Mouse (Mus musculus) layer of hippocampus, adult 11-12 months (tissue): ENCODE measurements around the gene Ifnar1.
"Not testable (repeated sequence)": the region's sequence is repeated elsewhere in the genome, so short reads cannot be mapped to it uniquely, and the experiment has no call there.

Experiments used
- DNase-seq: peaks from one replicate; pipeline ENCODE4 v3.0.0; 2022; ENCODE audit warnings: low spot score

Ifnar1 gene

GRCm38 (mm10) chr16:91484808-91485700 lies at the start of gene Ifnar1:
TSS of gene Ifnar1 (plus strand) at chr16:91485238.
- peak; percentile 98 for DNase-seq

DNA sequence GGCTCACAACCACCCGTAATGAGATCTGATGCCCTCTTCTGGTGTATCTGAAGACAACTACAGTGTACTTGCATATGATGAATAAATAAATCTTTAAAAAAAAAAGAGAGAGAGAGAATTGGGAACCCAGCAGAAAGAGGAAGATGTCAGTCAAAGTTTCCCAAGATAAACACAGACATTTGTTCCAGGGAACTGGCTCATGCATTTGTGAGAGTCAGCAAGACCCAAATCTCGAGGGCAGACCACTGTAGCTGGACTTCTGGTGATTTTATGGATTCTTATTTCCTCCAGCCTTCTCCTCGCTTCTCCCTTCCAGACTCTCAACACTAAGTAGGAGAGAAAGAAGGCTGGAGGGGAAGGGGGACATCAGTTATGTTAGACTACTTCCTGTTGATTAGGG lies 47.0 kb upstream of the Ifnar1 start:
- no peak for DNase-seq

GRCm38 (mm10) chr16:91438599-91438998 lies 46.4 kb upstream of the Ifnar1 start:
- DNase-seq: not testable (repeated sequence)

GRCm38 (mm10) chr16:91441366-91441765 lies 43.7 kb upstream of the Ifnar1 start:
- DNase-seq: no peak

DNA sequence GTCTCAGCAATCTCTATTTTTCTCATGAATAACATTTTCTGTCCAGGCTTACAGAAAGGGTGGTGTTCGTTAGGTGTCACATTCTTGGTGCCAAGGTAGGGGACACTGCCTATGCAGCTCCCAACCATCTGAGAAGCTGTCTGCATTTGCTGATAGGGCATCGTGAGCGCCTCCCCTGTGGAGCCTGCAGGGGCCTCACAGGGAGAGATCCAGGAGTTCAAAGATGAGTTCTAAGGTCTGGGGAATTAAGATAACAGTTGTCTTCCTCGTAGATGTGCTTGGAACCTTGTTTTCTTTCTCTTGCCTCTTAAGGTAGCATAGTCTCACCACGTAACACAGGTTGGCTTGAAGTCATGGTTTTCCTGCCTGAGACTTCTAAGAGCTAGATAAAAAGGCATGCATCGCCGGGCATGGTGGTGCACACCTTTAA lies 43.2 kb upstream of the Ifnar1 start:
- DNase-seq: no peak

- no peak for DNase-seq
Measured at GRCm38 (mm10) chr16:91442446-91442845, 42.6 kb upstream of the Ifnar1 start.

DNA sequence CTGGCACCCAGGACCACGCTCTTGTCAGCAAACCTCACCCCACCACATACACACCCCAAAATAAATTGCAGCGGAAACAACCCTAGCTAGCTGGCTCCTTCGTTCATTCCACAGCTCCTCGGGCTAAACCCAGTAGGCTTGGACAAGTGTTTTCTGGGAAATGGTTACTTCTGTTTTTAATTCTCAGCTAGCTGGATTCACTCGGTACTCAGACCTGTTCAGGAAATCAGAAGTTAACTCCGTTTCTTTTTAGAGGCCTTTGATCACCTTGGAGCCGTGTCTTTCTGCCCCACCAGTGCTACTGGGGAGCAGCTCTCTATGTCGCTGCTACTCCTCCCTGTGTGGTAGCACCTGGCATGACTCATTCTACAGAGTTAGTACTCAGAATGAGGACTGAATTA lies 41.8 kb upstream of the Ifnar1 start:
- DNase-seq: no peak

DNA sequence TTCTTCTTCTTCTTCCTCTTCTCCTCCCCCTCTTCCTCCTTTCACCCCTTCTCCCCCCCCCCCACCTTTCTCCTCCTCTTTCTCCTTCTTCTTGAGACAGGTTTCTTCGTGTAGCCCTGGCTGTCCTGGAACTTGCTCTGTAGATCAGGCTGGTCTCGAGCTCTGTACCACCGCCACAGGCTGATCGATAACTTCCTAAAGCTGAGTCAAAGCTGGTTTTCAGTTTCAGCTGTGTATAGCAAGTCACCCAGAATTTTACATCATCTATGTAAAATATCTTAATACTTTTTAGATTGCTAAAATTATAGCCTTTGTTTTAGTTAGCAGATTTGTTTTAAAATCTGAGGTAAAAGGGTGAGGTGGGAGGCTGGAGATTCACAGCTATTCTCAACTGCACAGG lies 40.2 kb upstream of the Ifnar1 start:
- DNase-seq: no peak

- DNase-seq: no peak
Measured at GRCm38 (mm10) chr16:91445566-91445965, 39.5 kb upstream of the Ifnar1 start.

DNA sequence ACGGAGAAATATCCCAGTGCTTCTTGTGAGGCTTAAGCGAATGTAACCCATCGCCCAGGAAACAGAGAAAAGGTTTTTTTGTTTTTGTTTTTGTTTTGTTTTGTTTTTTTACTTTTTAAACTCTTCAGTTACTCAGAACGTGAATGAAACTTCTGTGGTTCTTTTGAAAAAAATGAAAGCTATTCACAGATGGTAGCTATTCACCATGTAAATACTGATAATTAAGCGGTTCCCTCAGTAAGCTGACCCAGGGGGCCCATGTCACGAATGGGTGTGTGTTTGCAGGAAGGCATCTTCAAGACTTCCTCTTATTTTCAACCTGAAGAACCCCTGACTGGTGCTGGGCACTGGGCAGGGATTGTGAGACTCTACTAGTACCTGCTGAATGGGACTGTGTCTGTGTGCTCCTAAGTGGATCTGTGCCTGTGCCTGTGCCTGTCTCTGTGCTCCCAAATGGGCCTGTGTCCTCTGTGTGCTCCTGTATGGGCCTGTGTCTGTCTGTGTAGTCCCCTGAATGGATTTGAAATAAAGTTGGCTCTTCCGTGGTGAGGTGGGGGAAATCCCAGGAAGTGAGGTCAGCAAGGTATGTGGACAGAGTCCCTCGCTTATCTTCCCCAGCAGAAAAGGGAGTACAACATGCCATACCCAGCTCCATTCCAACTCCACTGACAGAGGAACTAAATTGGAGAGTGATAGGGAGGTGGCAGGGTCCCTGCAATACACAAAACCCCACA lies 38.1 kb upstream of the Ifnar1 start:
- no peak for DNase-seq

DNA sequence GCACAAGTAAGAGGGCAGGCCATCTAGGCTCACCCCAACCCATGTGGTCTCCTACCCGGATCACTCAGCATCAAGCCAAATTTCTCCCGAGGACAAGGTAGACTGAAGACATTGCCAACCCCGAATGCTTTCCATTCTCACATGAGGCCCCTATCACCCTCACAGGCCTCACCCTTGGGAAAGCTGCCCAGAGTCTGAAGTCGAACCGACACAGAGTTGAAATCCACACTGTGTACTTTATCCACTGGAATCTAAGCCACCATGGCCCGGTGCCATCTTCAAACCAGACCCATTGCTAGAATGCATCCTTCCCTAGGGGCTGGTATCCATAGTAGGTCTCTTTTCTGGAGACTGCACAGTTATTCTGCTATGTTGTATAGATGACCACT lies 37.5 kb upstream of the Ifnar1 start:
- DNase-seq: no peak

DNA sequence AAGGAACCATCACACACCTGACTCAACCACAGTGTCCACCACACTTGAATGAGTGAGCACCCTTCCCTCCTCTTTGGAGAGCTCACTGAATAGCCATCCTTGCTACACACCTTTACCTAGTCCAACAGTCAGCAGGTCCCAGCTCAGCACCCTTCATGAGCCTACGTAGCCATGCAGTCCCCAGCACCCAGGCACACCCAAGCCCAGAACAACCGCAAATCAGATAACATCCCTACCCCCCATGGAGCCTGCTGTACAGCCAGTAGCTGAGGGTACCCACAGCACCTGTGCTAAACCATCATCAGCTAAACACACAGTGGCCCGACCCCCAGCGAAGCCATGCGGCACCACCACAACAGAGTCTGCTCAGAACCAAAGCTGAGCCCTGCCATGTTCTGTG lies 37.0 kb upstream of the Ifnar1 start:
- DNase-seq: no peak

DNA sequence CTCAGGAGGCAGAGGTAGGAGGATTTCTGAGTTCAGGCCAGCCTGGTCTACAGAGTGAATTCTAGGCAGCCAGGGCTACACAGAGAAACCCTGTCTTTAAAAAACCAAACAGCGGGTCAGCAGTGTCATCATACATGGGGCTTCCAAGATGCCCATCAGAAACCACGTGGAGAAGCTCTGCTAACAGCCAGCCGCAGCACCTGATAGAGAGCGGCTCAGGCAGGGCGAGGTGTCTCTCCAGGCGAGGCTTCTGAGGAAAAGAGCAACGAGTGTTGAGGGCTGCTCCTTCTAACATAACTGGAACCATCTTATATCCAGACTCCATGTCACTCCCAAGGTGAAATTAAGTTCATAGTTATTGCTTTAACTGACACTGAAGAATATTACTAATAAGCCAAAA lies 36.1 kb upstream of the Ifnar1 start:
- no peak for DNase-seq

DNA sequence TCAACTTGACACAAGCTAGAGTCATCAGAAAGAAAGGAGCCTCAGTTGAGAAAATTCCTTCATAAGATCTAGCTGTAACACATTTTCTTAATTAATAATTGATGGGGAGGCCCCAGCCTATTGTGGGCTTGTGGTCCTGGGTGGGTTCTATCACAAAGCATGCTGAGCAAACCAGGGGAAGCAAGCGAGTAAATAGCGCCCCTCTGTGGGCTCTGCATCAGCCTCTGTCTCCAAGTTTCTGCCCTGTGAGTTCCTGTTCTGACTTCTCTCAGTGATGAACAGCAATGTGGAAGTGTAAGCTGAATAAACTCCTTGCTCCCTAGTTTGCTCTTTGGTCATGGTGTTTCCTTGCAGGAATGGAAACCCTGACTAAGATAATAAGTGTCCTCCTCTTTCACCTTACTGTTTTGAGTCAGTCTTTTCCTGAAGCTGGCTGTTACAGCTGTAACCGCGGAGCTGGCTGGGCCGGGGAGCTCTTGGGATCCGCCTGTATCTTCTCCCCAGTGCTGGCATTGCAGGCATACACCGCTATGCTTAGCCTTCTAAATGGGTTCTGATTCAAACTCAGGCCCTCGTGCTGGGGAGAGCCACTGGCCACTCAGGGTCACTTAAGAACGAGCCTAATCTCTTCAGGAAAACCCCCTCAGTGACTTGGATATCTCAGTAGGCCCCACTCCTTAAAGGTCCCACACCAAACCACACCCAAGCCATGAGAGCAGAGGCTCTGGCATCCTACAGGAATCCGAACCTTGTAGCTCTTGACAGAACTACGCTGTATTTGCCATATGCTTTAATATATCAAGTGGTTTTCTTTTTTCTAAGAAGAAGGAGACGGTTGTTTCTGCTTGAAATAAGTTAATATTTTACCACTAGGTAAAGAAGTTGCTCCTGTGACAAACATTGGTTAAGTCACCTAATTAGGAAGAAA lies 34.6 kb upstream of the Ifnar1 start:
- no peak for DNase-seq

GRCm38 (mm10) chr16:91451949-91452348 lies 33.1 kb upstream of the Ifnar1 start:
- DNase-seq: no peak

DNA sequence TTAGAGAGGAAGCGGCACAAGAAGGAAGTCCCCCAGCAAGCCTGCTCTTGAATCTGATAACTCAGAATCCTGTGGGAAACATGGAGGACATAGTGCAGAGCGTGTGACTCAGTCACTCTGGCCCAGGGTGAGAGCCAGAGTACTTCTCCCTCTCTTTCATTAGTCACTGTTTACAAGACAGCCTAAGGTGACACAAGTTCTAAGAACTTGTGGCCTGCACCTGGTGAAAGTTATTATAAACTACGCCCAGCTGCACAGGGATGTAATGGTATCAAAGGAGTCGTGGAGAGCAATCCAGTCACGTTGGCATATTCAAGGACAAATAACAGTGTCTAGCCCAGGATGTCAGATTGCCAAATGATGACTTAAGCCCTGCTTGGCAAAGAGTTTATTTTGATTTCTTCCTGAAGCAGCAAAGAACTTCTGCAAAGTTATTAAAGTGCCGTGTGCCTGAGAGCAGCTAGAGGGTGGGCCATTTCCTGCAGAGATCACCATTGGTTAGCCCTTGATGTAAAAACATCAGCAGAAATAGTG lies 32.6 kb upstream of the Ifnar1 start:
- DNase-seq: no peak

DNA sequence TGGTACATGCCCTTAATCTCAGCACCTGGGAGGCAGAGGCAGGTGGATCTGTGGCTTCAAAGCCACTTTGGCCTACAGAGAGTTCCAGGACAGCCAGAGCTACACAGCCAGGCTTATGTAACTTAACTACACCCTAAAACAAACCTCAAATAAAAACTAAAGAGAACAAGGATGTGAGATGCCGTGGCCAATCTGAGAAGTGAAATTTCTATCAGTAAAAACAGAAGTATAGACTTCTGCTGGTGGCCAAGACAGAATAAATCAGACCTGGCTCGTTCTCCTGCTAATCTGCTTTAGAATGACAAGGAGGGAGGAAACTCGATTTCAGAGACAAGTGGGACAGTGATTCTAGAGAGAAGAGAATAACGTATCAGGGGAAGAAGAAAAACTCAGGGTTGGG lies 29.2 kb upstream of the Ifnar1 start:
- DNase-seq: no peak

DNA sequence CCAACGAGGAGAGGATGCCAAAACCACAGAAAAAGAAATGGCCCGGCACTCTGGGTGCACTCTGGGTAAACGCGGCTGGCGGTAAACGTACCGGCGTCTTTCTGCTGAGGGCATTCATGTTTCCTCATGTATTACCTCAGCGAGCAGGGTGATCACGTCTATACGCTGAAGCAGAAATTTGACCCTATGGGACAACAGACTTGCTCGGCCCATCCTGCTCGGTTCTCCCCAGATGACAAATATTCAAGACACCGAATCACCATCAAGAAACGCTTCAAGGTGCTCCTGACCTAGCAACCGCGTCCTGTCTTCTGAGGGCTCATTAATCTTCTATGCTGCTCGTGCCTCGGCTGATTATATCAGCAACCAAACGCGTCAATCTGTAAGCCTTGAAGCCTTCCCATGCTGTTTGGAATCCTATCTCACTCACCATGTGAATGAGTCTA lies 26.7 kb upstream of the Ifnar1 start:
- DNase-seq: no peak

DNA sequence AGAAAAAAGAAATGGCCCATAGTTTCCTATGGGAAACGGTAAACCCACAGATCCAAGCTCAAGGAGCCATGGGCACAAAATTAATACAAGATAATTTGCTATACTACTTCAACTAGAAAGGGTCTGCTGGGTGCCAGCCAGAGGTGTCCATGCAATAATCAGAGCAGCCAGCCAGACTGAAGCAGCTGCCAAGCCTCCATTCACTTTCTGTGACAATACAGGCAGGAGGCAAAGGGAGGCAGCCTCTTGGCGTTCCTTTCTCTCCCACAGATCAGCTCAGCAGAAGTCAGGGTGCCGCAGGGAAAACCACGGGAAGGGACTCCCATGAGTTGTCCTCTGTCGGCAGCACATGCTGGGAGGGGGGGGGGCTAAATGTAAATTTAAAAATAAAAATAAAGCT lies 26.1 kb upstream of the Ifnar1 start:
- no peak for DNase-seq

- DNase-seq: no peak
Measured at GRCm38 (mm10) chr16:91459396-91459795, 25.6 kb upstream of the Ifnar1 start.

- peak; percentile 17 for DNase-seq
Measured at GRCm38 (mm10) chr16:91459841-91460370, 25.1 kb upstream of the Ifnar1 start.
